Mouse (Mus musculus) forebrain, embryonic 14.5 days (tissue): ENCODE data around the gene Otop3. TPM values are rescaled to one million over a fixed set of nuclear protein-coding genes. Genes with fewer than 3 reads are reported as not detected.

ENCODE experiments used
- ATAC-seq: fragments of 200-750 bp; cut with Nextera tagmentation; 2 replicates; pipeline ENCODE4 v1.8.0; 2017; ENCODE audit warnings: mild to moderate bottlenecking, moderate library complexity
- DNase-seq: peaks from one replicate; pipeline ENCODE4 v3.0.0-alpha.2; 2015; ENCODE audit warnings: low spot score
- H3K27ac ChIP-seq: fragments of 300-500 bp; sonication (generic); 2 replicates; pipeline ENCODE4 v1.5.1; 2014; ENCODE audit warnings: low read depth, mild to moderate bottlenecking, control low read depth, low read length, moderate library complexity
- H3K27me3 ChIP-seq: fragments of 300-500 bp; sonication (generic); replicated peaks from 2 replicates; pipeline ENCODE4 v1.6.1; 2014; ENCODE audit warnings: low read length, control low read depth, mixed read lengths; ENCODE audit not compliant: control insufficient read depth, insufficient read depth
- H3K36me3 ChIP-seq: fragments of 300-500 bp; sonication (generic); 2 replicates; pipeline ENCODE4 v1.6.1; 2014; ENCODE audit warnings: low read length, control low read depth; ENCODE audit not compliant: control insufficient read depth, insufficient read depth
- H3K4me1 ChIP-seq: fragments of 300-500 bp; sonication (generic); 2 replicates; pipeline ENCODE4 v1.6.1; 2014; ENCODE audit warnings: antibody characterized with exemption, low read length, control low read depth; ENCODE audit not compliant: control insufficient read depth, insufficient read depth
- H3K4me2 ChIP-seq: fragments of 300-500 bp; sonication (generic); 2 replicates; pipeline ENCODE4 v1.6.1; 2014; ENCODE audit warnings: mild to moderate bottlenecking, control low read depth, low read length
- H3K4me3 ChIP-seq: fragments of 300-500 bp; sonication (generic); 2 replicates; pipeline ENCODE4 v1.5.1; 2014; ENCODE audit warnings: low read depth, low read length, control low read depth
- H3K9ac ChIP-seq: fragments of 300-500 bp; sonication (generic); 2 replicates; pipeline ENCODE4 v1.6.1; 2014; ENCODE audit warnings: mild to moderate bottlenecking, low read length, control low read depth, moderate library complexity
- H3K9me3 ChIP-seq: fragments of 300-500 bp; sonication (generic); replicated peaks from 2 replicates; pipeline ENCODE4 v1.6.1; 2016; ENCODE audit warnings: low read length, control low read depth, mixed read lengths; ENCODE audit not compliant: control insufficient read depth
- WGBS: fragments of 180-500 bp; shearing (Covaris S2); extraction: QIAGEN DNeasy Blood & Tissue Kit; methylation state at CpG from one replicate; pipeline ENCODE4 v1.1.7; 2014; 5-methylcytosine and 5-hydroxymethylcytosine counted together
- polyA plus RNA-seq: library from polyadenylated mRNA; unstranded; fragments of >200 nt; fragmentation: Nextera tagmentation; extraction: Ambion mirVana; gene quantifications from 2 replicates; pipeline ENCODE4 v1.2.1, GENCODE M21; 2014

Otop3 gene
- polyA plus RNA-seq, 1 experiment from 2014 or later = 0.06 TPM

DNA sequence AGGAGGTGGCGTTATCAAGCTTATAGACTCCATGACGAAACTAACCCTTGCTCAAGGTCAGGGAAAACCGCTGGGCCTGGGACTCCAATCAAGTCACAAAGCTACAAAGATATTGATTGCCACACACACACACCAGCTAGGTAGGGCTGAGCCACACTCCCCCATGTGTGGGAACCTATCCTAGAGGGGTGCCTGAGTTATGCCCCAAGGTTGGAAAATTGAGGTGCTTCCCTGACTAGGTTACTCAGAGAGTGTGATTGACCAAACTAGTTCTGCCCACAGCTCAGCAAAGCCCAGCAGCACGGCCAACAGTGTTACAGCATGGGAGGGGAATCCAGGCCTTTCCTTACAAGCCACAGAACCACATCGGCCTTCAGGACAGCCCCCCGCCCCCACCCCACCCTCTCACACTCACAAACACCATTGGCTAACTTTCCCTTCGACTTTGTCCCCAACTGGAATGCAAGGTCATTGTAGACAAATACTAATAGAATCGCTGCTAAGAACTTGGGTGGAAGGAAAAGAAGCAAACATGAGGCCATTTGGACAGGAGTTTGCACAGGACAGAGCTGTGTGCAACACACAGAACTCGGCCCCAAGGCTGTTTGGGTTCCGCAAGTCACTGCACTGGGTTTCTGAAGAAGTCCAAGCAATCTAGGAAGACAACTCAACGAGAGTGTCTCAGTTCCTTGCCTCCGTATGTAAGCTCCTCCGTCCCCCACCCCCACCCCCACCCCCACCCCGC is 41.7 kb upstream of the Otop3 start:
- WGBS = 71% methylated on average over 14 of the region's 14 CpGs
- no peaks in the 10 kb centered on the region for H3K9me3 ChIP-seq
- H3K9ac ChIP-seq = no peak overlapping the region
- peaks cover 5% of the 10 kb centered on the region; the same call in 1 of the 2 replicates for H3K4me1 ChIP-seq
- H3K27ac ChIP-seq = no peak overlapping the region
- no peak overlapping the region for H3K4me2 ChIP-seq
- DNase-seq (no peak), ATAC-seq (no peak)
- no peaks in the 10 kb centered on the region for H3K27me3 ChIP-seq
- no peak overlapping the region for H3K4me3 ChIP-seq
- H3K36me3 ChIP-seq = no peaks in the 10 kb centered on the region

- Histone ChIP-seq H3K36me3 (no peaks in the 10 kb centered on the region), H3K4me1 (peaks cover 5% of the 10 kb centered on the region; the same call in 1 of the 2 replicates), H3K4me3 (no peak overlapping the region), H3K9me3 (no peaks in the 10 kb centered on the region), H3K4me2 (no peak overlapping the region), H3K9ac (no peak overlapping the region), H3K27ac (no peak overlapping the region), H3K27me3 (no peaks in the 10 kb centered on the region)
- no peak for ATAC-seq
- WGBS = 90% methylated on average over 11 of the region's 11 CpGs
- DNase-seq = no peak
Measured at GRCm38 (mm10) chr11:115295939-115296338, 38.6 kb upstream of the Otop3 start.

GRCm38 (mm10) chr11:115296471-115297210 is 37.9 kb upstream of the Otop3 start:
- H3K9me3 ChIP-seq = no peaks in the 10 kb centered on the region
- H3K27me3 ChIP-seq = no peaks in the 10 kb centered on the region
- ATAC-seq (no peak), DNase-seq (no peak)
- peak overlapping the region; percentile 45 for H3K4me3 ChIP-seq
- peak overlapping the region; percentile 69 for H3K9ac ChIP-seq
- peak overlapping the region; percentile 88 for H3K4me2 ChIP-seq
- no peaks in the 10 kb centered on the region for H3K36me3 ChIP-seq
- H3K27ac ChIP-seq = no peak overlapping the region
- H3K4me1 ChIP-seq = peaks cover 5% of the 10 kb centered on the region; the same call in 1 of the 2 replicates
- 55% methylated on average over 21 of the region's 21 CpGs for WGBS

GRCm38 (mm10) chr11:115297214-115297826 is 37.2 kb upstream of the Otop3 start, which contains the start of gene Fads6:
Fads6 (minus strand) TSS chr11:115297663.
- H3K9ac ChIP-seq = peak within 1 kb of the TSS; percentile 69
- peak within 1 kb of the TSS; percentile 88 for H3K4me2 ChIP-seq
- under 1% methylated on average over 44 of the region's 44 CpGs for WGBS
- no peak within 1 kb of the TSS for H3K27ac ChIP-seq
- peaks cover 5% of the 10 kb centered on the region; the same call in 1 of the 2 replicates for H3K4me1 ChIP-seq
- no peaks in the 10 kb centered on the region for H3K36me3 ChIP-seq
- peak; percentile 80 for ATAC-seq
- no peaks in the 10 kb centered on the region for H3K27me3 ChIP-seq
- H3K9me3 ChIP-seq = no peaks in the 10 kb centered on the region
- peak within 1 kb of the TSS; percentile 45 for H3K4me3 ChIP-seq
- peak; percentile 60 for DNase-seq

DNA sequence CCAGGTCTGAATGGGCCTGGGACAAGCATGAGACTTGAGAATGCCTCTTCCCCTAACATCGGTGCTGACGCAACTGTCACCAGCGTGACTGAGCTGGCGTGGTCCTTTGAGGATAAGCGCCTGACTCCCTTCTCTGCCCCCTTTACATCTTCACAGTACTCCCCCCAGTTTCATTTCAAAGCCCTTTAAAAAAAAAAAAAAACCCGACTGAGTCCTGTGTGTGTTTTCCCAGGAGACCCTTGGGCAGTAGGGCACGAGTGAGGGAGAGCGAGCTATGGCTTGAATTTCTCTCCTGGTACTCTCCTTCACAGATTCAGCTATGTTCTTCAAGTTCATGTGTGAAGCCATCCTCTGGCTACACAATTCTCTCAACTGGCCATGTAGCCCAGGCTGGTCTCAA is 36.4 kb upstream of the Otop3 start:
- WGBS = 78% methylated on average over 8 of the region's 8 CpGs
- Histone ChIP-seq H3K4me3 (no peak overlapping the region), H3K9ac (no peak overlapping the region), H3K27ac (no peak overlapping the region), H3K4me2 (no peak overlapping the region; the same call in 1 of the 2 replicates), H3K36me3 (no peaks in the 10 kb centered on the region), H3K9me3 (no peaks in the 10 kb centered on the region), H3K4me1 (peaks cover 5% of the 10 kb centered on the region; the same call in 1 of the 2 replicates), H3K27me3 (no peaks in the 10 kb centered on the region)
- ATAC-seq (no peak), DNase-seq (no peak)

- H3K27ac ChIP-seq = no peak overlapping the region
- WGBS = 86% methylated on average over 4 of the region's 4 CpGs
- H3K36me3 ChIP-seq = no peaks in the 10 kb centered on the region
- no peak overlapping the region for H3K9ac ChIP-seq
- ATAC-seq (no peak), DNase-seq (no peak)
- H3K4me2 ChIP-seq = no peak overlapping the region
- H3K4me1 ChIP-seq = peaks cover 5% of the 10 kb centered on the region; the same call in 1 of the 2 replicates
- no peaks in the 10 kb centered on the region for H3K27me3 ChIP-seq
- H3K4me3 ChIP-seq = no peak overlapping the region
- H3K9me3 ChIP-seq = no peaks in the 10 kb centered on the region
Measured at GRCm38 (mm10) chr11:115300745-115301144, 33.8 kb upstream of the Otop3 start.

- Histone ChIP-seq H3K27me3 (no peaks in the 10 kb centered on the region), H3K9ac (no peak overlapping the region), H3K4me1 (peaks cover 5% of the 10 kb centered on the region; the same call in 1 of the 2 replicates), H3K27ac (no peak overlapping the region), H3K4me2 (no peak overlapping the region), H3K36me3 (no peaks in the 10 kb centered on the region), H3K4me3 (no peak overlapping the region), H3K9me3 (no peaks in the 10 kb centered on the region)
- DNase-seq (no peak), ATAC-seq (no peak)
- WGBS = 98% methylated on average over 2 of the region's 2 CpGs
Measured at GRCm38 (mm10) chr11:115301351-115301750, 33.2 kb upstream of the Otop3 start.

DNA sequence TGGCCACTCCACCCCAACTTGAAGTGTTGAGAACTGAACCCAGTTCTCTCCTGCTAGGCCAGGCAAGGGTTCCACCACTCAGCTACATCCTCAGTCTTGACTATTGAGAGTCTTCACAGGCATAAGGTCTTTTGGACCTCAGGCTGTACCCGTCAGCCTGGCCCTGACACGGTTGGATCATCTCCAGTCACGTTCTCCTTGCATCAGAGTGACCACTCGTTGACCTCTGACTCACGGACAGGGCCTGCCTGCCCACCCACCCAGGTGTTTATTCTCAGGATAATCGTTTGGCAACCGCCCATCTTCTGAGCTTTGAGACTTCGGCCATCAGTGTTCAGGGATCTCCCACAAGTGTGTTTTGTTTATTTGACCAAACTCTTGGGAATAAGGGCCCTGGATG is 31.4 kb upstream of the Otop3 start:
- Histone ChIP-seq H3K36me3 (no peaks in the 10 kb centered on the region), H3K4me1 (no peaks in the 10 kb centered on the region), H3K4me3 (no peak overlapping the region), H3K9ac (no peak overlapping the region), H3K27me3 (no peaks in the 10 kb centered on the region), H3K9me3 (no peaks in the 10 kb centered on the region), H3K27ac (no peak overlapping the region), H3K4me2 (no peak overlapping the region)
- no peak for DNase-seq
- WGBS = 80% methylated on average over 8 of the region's 8 CpGs
- no peak for ATAC-seq
